Mouse (Mus musculus): ENCODE results near the gene Fxyd1.

The Fxyd1 gene

DNA sequence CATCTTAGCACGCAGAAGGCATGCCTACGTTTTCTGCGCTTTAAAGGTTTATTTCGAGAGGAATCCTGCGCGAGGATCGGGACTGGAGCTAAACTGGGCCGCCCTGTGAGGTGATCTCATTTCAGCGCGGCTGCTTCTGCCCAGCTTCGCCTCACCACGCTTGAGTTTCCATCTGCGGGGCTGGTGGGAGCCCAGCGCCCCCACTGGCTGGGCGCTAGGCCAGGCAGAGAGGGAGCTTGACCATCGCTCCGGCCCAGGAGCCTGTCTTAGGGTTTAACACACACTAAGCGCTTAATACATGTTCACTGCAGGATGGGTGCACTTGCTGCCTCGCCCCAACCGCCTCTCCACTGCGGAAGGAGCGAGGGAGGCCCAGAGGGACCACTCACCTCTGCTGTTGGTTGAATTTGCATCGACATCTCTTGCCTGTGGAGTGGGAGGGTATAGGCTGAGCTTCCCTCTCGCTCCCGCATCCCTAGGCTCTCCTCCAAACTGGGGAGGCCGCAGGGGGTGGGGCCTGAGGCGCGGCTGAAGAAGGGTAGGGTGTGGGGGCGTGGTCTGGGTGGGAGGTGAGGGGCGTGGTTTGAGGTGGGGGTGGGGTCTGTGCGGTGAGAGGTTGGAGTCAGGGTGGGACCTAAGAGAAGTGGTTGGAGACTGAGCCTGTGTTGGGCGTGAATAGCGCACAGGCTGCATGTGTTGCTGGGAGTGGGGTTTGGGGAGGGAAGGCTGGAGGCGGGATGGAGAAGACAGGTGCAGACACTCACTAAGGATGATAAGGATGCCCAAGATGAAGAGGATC is 4.2 kb downstream of the Fxyd1 start:
- peak; percentile 48 for DNase-seq (ENCODE audit: extremely low spot score, low spot score)

- DNase-seq (ENCODE audit: extremely low spot score, low spot score), result no peak
These were observed 4.8 kb downstream of the Fxyd1 start for GRCm38 (mm10) chr7:31052251-31052635.

GRCm38 (mm10) chr7:31051321-31052021 is 5.5 kb downstream of the Fxyd1 start, which contains the start of gene Fxyd7:
TSS of gene Fxyd7 (minus strand) at chr7:31051467.
- no peak for DNase-seq (ENCODE audit: extremely low spot score, low spot score)

DNA sequence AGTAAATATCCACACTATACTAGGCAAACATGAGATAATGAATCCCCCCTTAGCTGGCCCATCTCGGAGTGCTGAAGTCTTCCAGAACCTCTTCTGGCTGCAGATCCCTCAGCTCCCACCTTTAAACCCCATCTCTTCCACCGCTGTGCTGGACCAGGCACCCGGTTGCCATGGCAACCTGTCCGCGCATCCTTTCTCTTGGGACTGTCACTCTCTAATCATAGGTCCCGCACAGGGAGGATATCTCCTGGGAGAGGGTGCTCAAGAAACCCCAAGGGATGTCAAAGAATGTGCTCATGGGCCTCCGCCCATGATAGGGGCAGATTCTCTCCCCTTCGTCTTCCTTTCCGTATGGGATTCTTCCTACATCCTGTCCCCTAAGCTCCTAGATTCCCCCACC is 6.1 kb downstream of the Fxyd1 start:
- no peak for DNase-seq (ENCODE audit: extremely low spot score, low spot score)

DNA sequence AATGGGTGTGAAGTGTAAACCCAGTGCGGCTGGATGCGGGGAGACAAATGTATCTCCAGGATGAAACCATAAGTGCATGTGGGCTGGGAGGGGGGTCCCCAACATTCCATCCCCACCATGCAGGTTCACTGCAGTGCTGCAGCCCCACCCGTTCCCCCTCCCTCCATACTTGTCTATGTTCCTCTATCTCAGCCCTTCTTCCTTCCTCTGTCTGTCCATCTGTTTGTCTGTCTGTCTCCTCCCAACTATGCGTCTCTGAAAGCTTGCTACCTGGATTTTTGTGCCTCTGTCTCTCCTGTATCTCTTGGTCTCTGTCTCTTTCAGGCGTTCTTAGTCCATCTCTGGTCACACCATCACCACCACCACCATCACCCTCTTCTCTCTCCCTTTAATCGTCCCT is 6.5 kb downstream of the Fxyd1 start:
- DNase-seq (ENCODE audit: extremely low spot score, low spot score), result no peak

DNA sequence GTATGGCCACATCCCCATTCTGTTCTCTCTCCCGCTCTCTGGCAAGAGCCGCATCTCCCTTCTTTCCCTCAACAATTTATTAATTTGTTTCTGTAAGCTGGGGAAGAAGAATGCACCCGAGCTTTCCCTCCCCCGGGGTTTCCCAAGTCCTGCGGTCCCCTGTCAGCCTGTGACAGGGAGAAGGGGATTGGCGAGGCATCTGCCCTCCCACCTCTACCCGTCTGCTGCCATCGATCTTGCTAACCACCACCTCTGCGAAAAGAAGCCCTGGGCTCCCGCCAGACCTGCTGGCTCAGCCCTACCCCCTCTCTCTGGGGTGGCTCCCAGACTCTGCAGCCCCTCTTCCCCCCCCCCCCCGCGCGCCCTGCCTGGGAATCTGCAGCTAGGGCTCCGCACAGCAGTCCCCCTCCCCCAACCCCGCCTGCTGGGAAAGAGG is 7.1 kb downstream of the Fxyd1 start:
- no peak for DNase-seq (ENCODE audit: extremely low spot score, low spot score)

- DNase-seq (ENCODE audit: extremely low spot score, low spot score), result no peak
These were observed 7.7 kb downstream of the Fxyd1 start for GRCm38 (mm10) chr7:31049135-31049845.

DNA sequence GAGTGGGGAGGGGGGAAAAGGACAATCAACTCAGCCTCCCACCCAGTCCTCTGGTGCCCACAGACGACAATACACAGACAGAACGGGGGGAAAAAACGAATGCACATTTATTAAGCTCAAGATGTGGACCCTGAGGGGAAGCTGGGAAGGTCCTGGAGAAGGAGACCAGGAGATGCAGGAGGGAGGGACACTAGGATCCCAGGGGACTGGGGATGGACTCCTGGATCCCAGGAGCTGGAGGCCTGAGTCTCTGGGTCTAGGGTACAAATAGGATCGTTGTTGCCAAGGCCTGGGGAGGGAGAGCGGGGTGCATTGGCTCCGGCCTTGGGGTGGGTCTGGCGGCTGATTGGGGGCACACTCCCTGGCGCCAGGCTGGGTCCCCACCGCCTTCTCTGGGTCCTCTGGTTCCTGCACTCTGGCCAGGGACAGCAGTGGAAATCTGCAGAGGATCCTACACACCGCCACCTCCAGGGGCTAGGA is 14.5 kb downstream of the Fxyd1 start, which contains the start of gene Fxyd5:
Gene Fxyd5, minus strand, starts transcription at position 51 of the 480 bp plus-strand sequence.
- no peak for DNase-seq (ENCODE audit: extremely low spot score, low spot score)

GRCm38 (mm10) chr7:31041662-31042315 is 15.2 kb downstream of the Fxyd1 start:
- DNase-seq (ENCODE audit: extremely low spot score, low spot score), result peak; percentile 13

GRCm38 (mm10) chr7:31041023-31041407 is 16.0 kb downstream of the Fxyd1 start:
- no peak for DNase-seq (ENCODE audit: extremely low spot score, low spot score)

DNA sequence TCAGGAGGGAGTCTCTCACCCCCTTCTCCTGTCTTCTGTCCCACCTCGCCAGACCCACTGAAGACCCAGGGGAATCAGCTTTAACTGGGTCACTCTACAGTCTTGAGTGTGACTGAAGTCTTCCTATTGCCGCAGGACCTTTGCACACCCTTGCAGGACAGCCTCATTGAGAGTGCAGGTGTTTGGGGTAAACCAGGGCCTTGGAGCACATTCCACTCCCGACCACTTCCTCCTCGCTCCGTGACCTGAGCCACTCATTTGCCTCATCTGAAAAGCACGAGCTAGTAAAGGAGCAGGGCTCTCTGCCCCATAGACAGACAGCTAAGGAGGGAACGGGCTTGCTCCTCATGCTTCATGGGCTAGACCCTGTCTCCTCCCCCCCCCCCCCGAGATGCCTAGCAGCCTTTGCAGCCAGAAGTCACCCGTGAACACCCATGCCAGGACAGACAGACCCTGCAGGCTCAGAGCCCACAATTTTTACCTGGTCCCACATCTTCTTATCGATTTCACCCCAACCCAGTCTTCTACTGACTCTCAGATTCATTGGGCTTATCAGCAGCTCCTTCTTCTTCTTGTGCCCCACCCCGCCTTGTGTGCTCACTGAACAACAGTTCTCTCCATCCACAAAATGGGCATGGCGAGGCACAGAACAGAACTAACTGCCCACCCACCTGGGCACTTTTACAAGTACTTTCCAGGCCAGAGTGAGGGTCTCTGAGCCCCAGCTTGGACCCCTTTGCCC is 16.5 kb downstream of the Fxyd1 start:
- DNase-seq (ENCODE audit: extremely low spot score, low spot score), result no peak

DNA sequence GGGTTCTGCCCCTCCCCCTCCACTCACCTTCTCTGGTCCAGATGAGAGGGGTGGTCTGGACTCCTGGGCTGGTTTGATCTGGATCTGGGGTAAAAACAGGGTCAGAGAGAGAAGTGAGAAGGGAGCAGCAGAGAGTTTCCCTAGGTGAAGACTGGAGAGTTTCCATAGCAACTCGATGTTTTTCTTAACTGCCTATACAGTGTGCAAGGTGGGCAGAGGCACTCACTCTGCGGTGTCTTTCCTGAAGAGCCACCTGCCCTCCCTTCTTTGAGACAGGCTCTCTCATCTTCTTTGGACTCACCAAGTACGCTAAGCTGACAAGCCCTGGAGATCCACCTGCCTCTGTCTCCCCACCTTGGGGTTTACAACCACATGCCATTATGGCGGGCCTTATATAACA is 18.0 kb downstream of the Fxyd1 start:
- DNase-seq (ENCODE audit: extremely low spot score, low spot score), result no peak

DNA sequence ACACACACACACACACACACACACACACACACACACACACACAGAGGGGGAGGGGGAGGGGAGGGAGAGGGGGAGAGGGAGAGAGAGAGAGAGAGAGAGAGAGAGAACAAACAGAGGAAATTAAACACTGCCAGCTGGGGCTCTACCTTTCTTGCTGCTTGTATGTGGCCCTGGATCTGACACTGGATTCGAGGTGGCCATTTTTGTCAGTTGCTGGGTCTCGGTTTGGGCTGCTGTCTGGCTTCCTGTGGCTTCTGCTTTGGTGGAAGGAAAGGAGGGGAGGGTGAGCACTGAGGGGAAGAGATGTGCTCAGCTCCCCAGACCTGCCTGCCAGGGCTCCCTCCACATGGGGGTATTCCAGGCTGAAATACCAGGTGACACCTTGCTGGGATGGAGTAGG is 19.3 kb downstream of the Fxyd1 start:
- DNase-seq (ENCODE audit: extremely low spot score, low spot score), result no peak

GRCm38 (mm10) chr7:31036917-31037316 is 20.1 kb downstream of the Fxyd1 start:
- DNase-seq (ENCODE audit: extremely low spot score, low spot score), result no peak

GRCm38 (mm10) chr7:31035291-31035690 is 21.7 kb downstream of the Fxyd1 start:
- DNase-seq (ENCODE audit: extremely low spot score, low spot score), result no peak

DNA sequence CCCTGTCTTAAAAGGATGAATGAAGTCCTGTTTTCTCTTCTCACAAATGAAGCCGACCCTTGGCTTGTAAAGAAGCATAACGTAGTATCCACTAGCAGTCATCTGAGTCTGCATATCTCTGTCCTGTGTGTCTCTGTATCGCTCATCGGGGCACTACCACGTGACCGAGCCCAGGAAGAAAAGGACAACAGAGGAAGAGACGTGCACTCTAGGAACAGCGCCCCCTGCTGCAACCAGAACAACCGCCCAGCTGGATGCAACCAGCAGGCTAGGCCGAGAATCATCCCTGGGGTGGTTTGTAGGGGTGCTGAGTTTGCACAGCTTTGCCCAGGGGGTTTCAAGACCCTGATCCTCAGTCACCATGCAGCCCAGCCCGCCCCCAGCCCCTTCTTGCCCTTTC is 22.2 kb downstream of the Fxyd1 start:
- DNase-seq (ENCODE audit: extremely low spot score, low spot score), result no peak

DNA sequence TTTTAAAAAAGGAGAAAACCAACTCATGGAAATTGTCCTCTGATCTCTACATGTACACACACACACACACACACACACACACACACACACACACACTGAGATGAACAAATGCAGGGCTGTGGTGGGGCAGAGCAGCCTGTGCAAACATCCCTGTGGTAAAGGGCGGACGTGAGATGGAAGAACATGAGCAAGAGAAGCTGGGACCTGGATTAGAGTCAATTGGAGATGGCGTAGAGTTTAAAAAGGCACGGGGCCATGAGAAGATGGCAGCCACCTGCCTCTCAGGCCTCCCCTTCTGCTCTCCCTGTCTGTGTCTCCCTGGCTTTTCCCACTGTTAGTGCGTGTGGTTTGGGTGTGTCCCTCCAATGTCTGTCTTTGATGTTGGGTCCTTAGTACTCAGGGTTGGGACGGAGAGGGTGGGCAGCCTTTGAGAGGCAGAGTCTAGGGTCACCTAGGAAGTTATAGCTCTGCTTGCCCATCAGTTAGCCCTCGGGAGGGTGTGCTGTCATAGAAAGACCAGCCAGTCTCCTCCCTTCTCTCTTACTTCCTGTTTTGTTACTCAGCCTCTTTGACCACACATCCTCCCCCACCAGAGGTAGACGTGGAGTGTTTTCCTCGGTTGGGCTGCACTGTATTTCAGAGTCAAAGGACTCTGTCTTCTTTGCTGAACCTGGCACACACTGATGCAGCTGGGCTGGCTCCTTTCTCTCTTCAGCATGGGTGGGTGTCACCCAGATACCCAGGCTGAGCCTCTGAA is 23.4 kb downstream of the Fxyd1 start:
- DNase-seq (ENCODE audit: extremely low spot score, low spot score), result no peak

GRCm38 (mm10) chr7:31031731-31032130 is 25.3 kb downstream of the Fxyd1 start:
- no peak for DNase-seq (ENCODE audit: extremely low spot score, low spot score)

GRCm38 (mm10) chr7:31030717-31031116 is 26.3 kb downstream of the Fxyd1 start:
- DNase-seq (ENCODE audit: extremely low spot score, low spot score), result no peak

DNA sequence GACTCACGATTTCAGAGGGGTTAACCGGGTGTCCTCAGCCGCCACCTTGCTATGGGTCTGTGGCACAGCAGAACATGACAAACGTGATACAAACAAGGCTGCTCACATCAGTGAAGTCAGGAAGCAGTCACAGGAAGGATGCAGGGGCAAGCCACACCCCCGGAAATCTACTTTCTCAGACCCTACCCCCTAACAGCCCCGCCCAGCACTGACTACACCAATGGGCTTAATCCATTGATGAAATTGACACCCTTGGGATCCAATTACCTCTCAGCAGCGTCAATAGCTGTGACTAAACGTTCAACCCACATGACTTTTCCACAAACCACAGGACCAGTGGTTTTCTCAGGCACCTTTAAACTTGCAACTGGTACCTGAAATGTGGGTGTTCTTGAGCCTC is 28.4 kb downstream of the Fxyd1 start:
- DNase-seq (ENCODE audit: extremely low spot score, low spot score), result no peak
